Mouse (Mus musculus) spleen, adult 2 months (tissue): ENCODE results near the gene Rasgrp4. TPM values are rescaled to one million over a fixed set of nuclear protein-coding genes. Genes with fewer than 3 reads are reported as not detected.

ENCODE experiments used
- DNase-seq, 2 experiments: peaks; one replicate each; pipeline versions ENCODE4 v3.0.0 to v3.0.0-alpha.2; 2012 to 2021; ENCODE audit warnings: low spot score in 2 of 2, low read depth in 1 of 2
- H3K27ac ChIP-seq: fragments of 200-500 bp; 2 replicates; pipeline ENCODE4 v1.5.1; 2012; ENCODE audit warnings: low read length, inconsistent platforms; ENCODE audit not compliant: insufficient read depth
- H3K27me3 ChIP-seq: fragments of 200-500 bp; 2 replicates; pipeline ENCODE4 v1.6.1; 2012; ENCODE audit warnings: mild to moderate bottlenecking, moderate library complexity, low read length, inconsistent platforms; ENCODE audit not compliant: control insufficient read depth, insufficient read depth
- H3K36me3 ChIP-seq: fragments of 200-500 bp; 2 replicates; pipeline ENCODE4 v1.6.1; 2012; ENCODE audit warnings: mild to moderate bottlenecking, low read length, inconsistent platforms; ENCODE audit not compliant: control insufficient read depth, insufficient read depth
- H3K4me1 ChIP-seq: fragments of 200-500 bp; 2 replicates; pipeline ENCODE4 v1.6.1; 2011; ENCODE audit warnings: inconsistent platforms; ENCODE audit not compliant: control insufficient read depth, insufficient read depth, insufficient read length
- H3K4me3 ChIP-seq: fragments of 200-500 bp; 2 replicates; pipeline ENCODE4 v1.5.1; 2011; ENCODE audit warnings: mild to moderate bottlenecking, inconsistent platforms; ENCODE audit not compliant: insufficient read depth, insufficient read length; ENCODE audit errors: extremely low read depth
- CTCF ChIP-seq: fragments of 200-500 bp; IDR thresholded peaks from 2 replicates; pipeline ENCODE4 v1.5.1; 2011; ENCODE audit warnings: mild to moderate bottlenecking, inconsistent platforms; ENCODE audit not compliant: insufficient read depth, insufficient read length, insufficient replicate concordance; ENCODE audit errors: extremely low read depth
- POLR2A ChIP-seq: fragments of 200-500 bp; IDR thresholded peaks from 2 replicates; pipeline ENCODE4 v1.6.1; 2011; ENCODE audit warnings: low read depth, low read length, inconsistent platforms
- WGBS: fragments of 180-500 bp; shearing (Covaris S2); methylation state at CpG from one replicate; pipeline ENCODE4 v1.1.7; 2018; 5-methylcytosine and 5-hydroxymethylcytosine counted together
- polyA plus RNA-seq: library from polyadenylated mRNA; depleted of rRNA; stranded (reverse); fragments of >200 nt; gene quantifications from 2 replicates; pipeline ENCODE4 v1.2.3, GENCODE M21; 2012; rRNA removed

The Rasgrp4 gene
- 16.4 and 22.5 TPM in 2 replicates for polyA plus RNA-seq

GRCm38 (mm10) chr7:29134693-29135386 is at the start of gene Rasgrp4:
Rasgrp4 (plus strand) TSS chr7:29134851.
- H3K4me1 ChIP-seq: peaks cover 2% of the 10 kb centered on the region
- no peaks in the 10 kb centered on the region; the same call in 1 of the 2 replicates for H3K27me3 ChIP-seq
- H3K36me3 ChIP-seq: no peaks in the 10 kb centered on the region
- WGBS: 5% methylated on average over 14 of the region's 20 CpGs
- peak; percentile 41 to 76 for DNase-seq
- H3K4me3 ChIP-seq: peak within 1 kb of the TSS; percentile 45
- no peak within 1 kb of the TSS for H3K27ac ChIP-seq
- TF ChIP-seq POLR2A (no peak), CTCF (no peak)

- WGBS: 93% methylated on average over 30 of the region's 30 CpGs
These were observed 48.7 kb upstream of the Rasgrp4 start for GRCm38 (mm10) chr7:29085981-29086380.

GRCm38 (mm10) chr7:29086902-29087301 is 47.7 kb upstream of the Rasgrp4 start:
- Histone ChIP-seq H3K36me3 (no peaks in the 10 kb centered on the region), H3K27me3 (no peaks in the 10 kb centered on the region; the same call in 1 of the 2 replicates), H3K27ac (no peak overlapping the region), H3K4me3 (no peak overlapping the region), H3K4me1 (no peaks in the 10 kb centered on the region)
- no peak for DNase-seq
- TF ChIP-seq CTCF (no peak), POLR2A (no peak)
- WGBS: 97% methylated on average over 10 of the region's 10 CpGs

More at GRCm38 (mm10) chr7:29085981-29086380, 48.7 kb upstream of the Rasgrp4 start:
- TF ChIP-seq POLR2A: no peak
- TF ChIP-seq CTCF: no peak
- no peaks in the 10 kb centered on the region; the same call in 1 of the 2 replicates for H3K27me3 ChIP-seq
- DNase-seq: no peak
- H3K4me3 ChIP-seq: no peak overlapping the region
- H3K27ac ChIP-seq: no peak overlapping the region
- H3K36me3 ChIP-seq: no peaks in the 10 kb centered on the region
- no peaks in the 10 kb centered on the region for H3K4me1 ChIP-seq

- TF ChIP-seq POLR2A (no peak), CTCF (no peak)
- H3K4me3 ChIP-seq: no peak overlapping the region
- H3K27me3 ChIP-seq: no peaks in the 10 kb centered on the region; the same call in 1 of the 2 replicates
- no peaks in the 10 kb centered on the region for H3K36me3 ChIP-seq
- DNase-seq: no peak
- WGBS: 73% methylated on average over 6 of the region's 6 CpGs
- no peaks in the 10 kb centered on the region for H3K4me1 ChIP-seq
- no peak overlapping the region for H3K27ac ChIP-seq
These were observed 45.8 kb upstream of the Rasgrp4 start for GRCm38 (mm10) chr7:29088817-29089216.

- Histone ChIP-seq H3K36me3 (no peaks in the 10 kb centered on the region), H3K27ac (no peak overlapping the region), H3K27me3 (no peaks in the 10 kb centered on the region), H3K4me1 (no peaks in the 10 kb centered on the region), H3K4me3 (no peak overlapping the region)
- DNase-seq: no peak
- TF ChIP-seq CTCF (no peak), POLR2A (no peak)
- WGBS: 93% methylated on average over 16 of the region's 16 CpGs
These were observed 37.5 kb upstream of the Rasgrp4 start for GRCm38 (mm10) chr7:29097131-29097530.

- no peak for DNase-seq
- no peaks in the 10 kb centered on the region for H3K4me1 ChIP-seq
- H3K27me3 ChIP-seq: no peaks in the 10 kb centered on the region
- no peaks in the 10 kb centered on the region for H3K36me3 ChIP-seq
- 86% methylated on average over 12 of the region's 12 CpGs for WGBS
- no peak overlapping the region for H3K27ac ChIP-seq
- TF ChIP-seq POLR2A (no peak), CTCF (no peak)
- H3K4me3 ChIP-seq: no peak overlapping the region
These were observed 33.2 kb upstream of the Rasgrp4 start for GRCm38 (mm10) chr7:29101286-29102017.
